Mouse (Mus musculus): ENCODE data around the gene Tppp2. TPM values are rescaled to one million over a fixed set of nuclear protein-coding genes. Genes with fewer than 3 reads are reported as not detected.

The Tppp2 gene
- polyA plus RNA-seq (2014; fragmentation: Nextera tagmentation; extraction: Ambion mirVana), result not detected in 2 replicates

DNA sequence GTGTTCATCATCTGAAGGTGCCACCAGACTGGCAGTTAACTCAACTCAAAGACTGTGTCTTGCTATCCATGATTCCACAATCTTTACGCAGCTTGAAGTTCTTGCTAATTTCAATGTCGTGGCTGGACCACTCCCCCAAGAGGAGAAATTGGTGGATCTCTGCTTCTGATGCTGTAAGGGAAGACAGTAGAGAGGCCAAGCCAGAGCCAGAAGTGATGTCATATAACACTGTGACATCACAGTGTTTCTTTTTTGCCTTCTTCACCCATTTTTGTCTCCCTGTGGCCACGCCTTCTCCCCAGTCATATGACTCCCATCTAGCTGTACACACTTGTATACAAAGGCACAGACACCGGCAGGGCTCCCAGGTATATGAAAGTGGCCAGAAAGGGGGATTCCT, at the start of gene Tppp2:
Gene Tppp2 (plus strand): TSS at position 301 of the 400 bp plus-strand sequence.
- no peak for ATAC-seq (ENCODE audit: low read depth)
- no peak within 1 kb of the TSS for H3K4me3 ChIP-seq (ENCODE audit: low read depth, low read length)
- 91% methylated on average over 4 of the region's 4 CpGs for WGBS

DNA sequence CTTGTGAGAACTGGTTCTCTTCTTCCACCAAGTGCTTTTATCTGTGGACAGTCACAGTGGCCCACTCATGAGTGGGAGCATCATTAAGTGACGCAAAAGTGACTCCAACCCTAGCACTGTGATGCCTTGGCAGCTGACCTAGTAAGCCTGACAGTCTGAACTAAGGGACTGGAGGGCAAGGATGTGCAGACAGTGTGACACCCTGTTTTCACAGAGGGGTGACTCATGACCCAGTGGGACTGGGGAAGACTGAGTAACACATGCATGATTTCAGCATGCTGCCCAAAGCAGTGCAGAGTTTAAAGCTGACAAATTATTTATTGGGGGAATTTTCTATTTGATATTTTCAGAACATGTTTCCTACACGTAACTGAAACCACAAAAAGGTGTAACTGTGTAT, 47.5 kb upstream of the Tppp2 start:
- H3K9ac ChIP-seq (replicated peaks; ENCODE audit: low read depth, low read length), result no peak overlapping the region
- no peak overlapping the region for H3K4me2 ChIP-seq (ENCODE audit: low read depth, low read length)
- H3K36me3 ChIP-seq (ENCODE audit: control insufficient read depth, insufficient read depth, low read length), result no peaks in the 10 kb centered on the region
- 81% methylated on average over 2 of the region's 2 CpGs for WGBS
- H3K4me3 ChIP-seq (ENCODE audit: low read depth, low read length), result no peak overlapping the region
- H3K4me1 ChIP-seq (ENCODE audit: control insufficient read depth, insufficient read depth, low read length), result no peaks in the 10 kb centered on the region
- no peak for ATAC-seq (ENCODE audit: low read depth)
- no peaks in the 10 kb centered on the region for H3K27me3 ChIP-seq (ENCODE audit: control insufficient read depth, insufficient read depth, low read length)
- H3K27ac ChIP-seq (ENCODE audit: low read depth, low read length), result no peak overlapping the region
- H3K9me3 ChIP-seq (ENCODE audit: control insufficient read depth, low read length), result no peaks in the 10 kb centered on the region

More for the DNA sequence above, at the start of gene Tppp2:
- H3K9ac ChIP-seq (replicated peaks; ENCODE audit: low read depth, low read length), result no peak within 1 kb of the TSS
- no peak within 1 kb of the TSS for H3K4me2 ChIP-seq (ENCODE audit: low read depth, low read length)
- H3K27me3 ChIP-seq (ENCODE audit: control insufficient read depth, insufficient read depth, low read length), result no peaks in the 10 kb centered on the region
- no peaks in the 10 kb centered on the region for H3K9me3 ChIP-seq (ENCODE audit: control insufficient read depth, low read length)
- H3K36me3 ChIP-seq (ENCODE audit: control insufficient read depth, insufficient read depth, low read length), result no peaks in the 10 kb centered on the region
- H3K4me1 ChIP-seq (ENCODE audit: control insufficient read depth, insufficient read depth, low read length), result no peaks in the 10 kb centered on the region
- H3K27ac ChIP-seq (ENCODE audit: low read depth, low read length), result no peak within 1 kb of the TSS

DNA sequence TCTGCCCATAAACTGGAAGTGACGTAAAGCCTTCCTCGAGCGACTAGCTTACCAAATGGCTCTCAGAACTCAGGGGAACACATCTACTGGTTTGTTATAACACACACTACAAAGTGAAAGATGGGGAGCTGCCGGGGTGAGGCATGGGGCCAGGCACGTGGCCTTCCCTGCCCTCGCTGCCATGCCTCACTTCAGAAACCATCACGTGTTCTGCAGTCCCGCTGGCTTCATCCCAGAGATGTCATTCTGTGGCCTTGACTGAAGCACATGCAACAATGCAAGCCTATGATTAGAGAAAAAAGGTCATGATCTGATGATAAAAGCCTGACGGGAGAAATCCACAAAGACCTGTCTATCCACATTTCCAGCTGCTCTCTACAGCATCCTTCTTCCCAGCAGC, 46.5 kb upstream of the Tppp2 start:
- no peak for ATAC-seq (ENCODE audit: low read depth)
- 80% methylated on average over 9 of the region's 9 CpGs for WGBS

DNA sequence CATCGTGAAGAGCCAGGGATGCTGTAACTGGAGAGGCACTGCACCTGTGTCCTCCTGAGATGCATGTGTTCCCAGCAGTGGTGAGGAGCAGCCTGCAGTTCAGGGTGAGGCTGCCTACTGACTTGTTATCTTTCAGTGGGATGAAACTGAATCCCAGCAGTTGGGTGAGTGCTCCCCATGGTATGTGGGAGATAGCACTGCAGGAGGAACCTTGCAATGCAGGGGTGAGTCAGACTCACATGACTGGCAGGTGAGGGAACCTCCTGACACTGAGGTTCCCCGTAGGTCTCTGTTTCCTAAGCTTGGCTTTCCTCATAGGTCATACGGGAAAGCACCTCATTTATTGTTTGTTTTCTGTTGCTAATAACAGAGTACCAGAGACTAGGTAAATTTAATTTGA, 40.7 kb upstream of the Tppp2 start:
- H3K9ac ChIP-seq (replicated peaks; ENCODE audit: low read depth, low read length), result no peak overlapping the region
- no peaks in the 10 kb centered on the region for H3K27me3 ChIP-seq (ENCODE audit: control insufficient read depth, insufficient read depth, low read length)
- no peak overlapping the region for H3K4me2 ChIP-seq (ENCODE audit: low read depth, low read length)
- H3K4me3 ChIP-seq (ENCODE audit: low read depth, low read length), result no peak overlapping the region
- WGBS, result 87% methylated on average over 3 of the region's 3 CpGs
- no peaks in the 10 kb centered on the region for H3K36me3 ChIP-seq (ENCODE audit: control insufficient read depth, insufficient read depth, low read length)
- no peak for ATAC-seq (ENCODE audit: low read depth)
- no peak overlapping the region for H3K27ac ChIP-seq (ENCODE audit: low read depth, low read length)
- H3K4me1 ChIP-seq (ENCODE audit: control insufficient read depth, insufficient read depth, low read length), result no peaks in the 10 kb centered on the region
- H3K9me3 ChIP-seq (ENCODE audit: control insufficient read depth, low read length), result no peaks in the 10 kb centered on the region

More for the DNA sequence above, 46.5 kb upstream of the Tppp2 start:
- Histone ChIP-seq H3K4me3 (ENCODE audit: low read depth, low read length) (no peak overlapping the region), H3K27me3 (ENCODE audit: control insufficient read depth, insufficient read depth, low read length) (no peaks in the 10 kb centered on the region), H3K4me2 (ENCODE audit: low read depth, low read length) (no peak overlapping the region), H3K9me3 (ENCODE audit: control insufficient read depth, low read length) (no peaks in the 10 kb centered on the region), H3K9ac (replicated peaks; ENCODE audit: low read depth, low read length) (no peak overlapping the region), H3K36me3 (ENCODE audit: control insufficient read depth, insufficient read depth, low read length) (no peaks in the 10 kb centered on the region), H3K4me1 (ENCODE audit: control insufficient read depth, insufficient read depth, low read length) (no peaks in the 10 kb centered on the region), H3K27ac (ENCODE audit: low read depth, low read length) (no peak overlapping the region)

DNA sequence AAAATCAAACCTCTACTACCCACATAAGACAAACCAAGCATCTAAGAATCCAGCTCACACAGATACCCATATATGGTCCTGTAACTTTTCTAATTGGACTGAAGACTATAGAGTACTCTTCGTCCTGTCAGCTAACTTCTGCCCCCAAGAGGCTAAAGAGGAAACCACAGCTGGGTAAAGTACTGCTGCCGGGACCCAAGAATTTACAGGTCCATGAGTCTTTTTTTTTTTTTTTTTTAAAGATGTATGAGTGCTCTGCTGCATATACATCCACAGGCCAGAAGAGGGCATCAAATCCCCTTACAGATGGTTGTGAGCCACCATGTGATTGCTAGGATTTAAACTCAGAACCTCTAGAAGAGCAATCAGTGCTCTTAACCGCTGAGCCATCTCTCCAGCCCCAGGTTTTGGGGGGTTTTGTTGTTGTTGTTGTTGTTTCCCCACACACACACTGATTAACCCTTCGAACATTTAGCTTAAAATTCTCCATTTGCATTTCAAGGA, 34.6 kb upstream of the Tppp2 start:
- no peaks in the 10 kb centered on the region for H3K27me3 ChIP-seq (ENCODE audit: control insufficient read depth, insufficient read depth, low read length)
- peak; percentile 25 for ATAC-seq (ENCODE audit: low read depth)
- peak overlapping the region; percentile 76; the same call in 1 of the 2 replicates for H3K27ac ChIP-seq (ENCODE audit: low read depth, low read length)
- H3K36me3 ChIP-seq (ENCODE audit: control insufficient read depth, insufficient read depth, low read length), result peaks cover 2% of the 10 kb centered on the region
- H3K4me1 ChIP-seq (ENCODE audit: control insufficient read depth, insufficient read depth, low read length), result peaks cover 12% of the 10 kb centered on the region
- H3K4me2 ChIP-seq (ENCODE audit: low read depth, low read length), result peak overlapping the region; percentile 78
- H3K9me3 ChIP-seq (ENCODE audit: control insufficient read depth, low read length), result no peaks in the 10 kb centered on the region
- WGBS, result under 1% methylated on average over 4 of the region's 4 CpGs
- H3K4me3 ChIP-seq (ENCODE audit: low read depth, low read length), result peak overlapping the region; percentile 63
- no peak overlapping the region; the same call in 1 of the 2 replicates for H3K9ac ChIP-seq (replicated peaks; ENCODE audit: low read depth, low read length)

DNA sequence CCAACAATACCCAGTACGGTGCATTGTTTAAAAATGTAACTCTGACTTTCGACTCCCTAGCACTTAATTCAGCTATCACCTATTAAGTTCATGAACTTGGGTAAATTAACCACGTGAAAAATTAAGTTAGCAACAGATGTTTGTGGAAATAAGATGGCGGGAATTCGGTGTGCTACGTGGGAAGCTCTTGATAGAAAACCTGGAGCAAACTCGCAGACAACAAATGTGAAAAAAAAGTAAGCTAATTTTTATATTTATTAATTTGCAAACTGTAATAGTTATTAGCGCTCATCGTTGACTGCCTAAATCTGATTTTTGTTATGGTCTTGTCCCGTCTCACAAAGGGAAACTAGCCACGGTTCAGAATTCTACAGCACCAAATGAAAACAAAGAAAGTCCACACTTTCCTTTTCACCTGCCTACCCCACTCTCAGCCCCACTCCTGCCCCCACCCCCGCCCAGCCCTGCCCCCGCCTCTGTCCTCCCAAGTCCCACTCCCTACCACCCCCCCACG, 34.1 kb upstream of the Tppp2 start:
- peak overlapping the region; percentile 76 for H3K27ac ChIP-seq (ENCODE audit: low read depth, low read length)
- peak overlapping the region; percentile 16; the same call in 1 of the 2 replicates for H3K9ac ChIP-seq (replicated peaks; ENCODE audit: low read depth, low read length)
- no peaks in the 10 kb centered on the region for H3K27me3 ChIP-seq (ENCODE audit: control insufficient read depth, insufficient read depth, low read length)
- 2% methylated on average over 14 of the region's 14 CpGs for WGBS
- H3K36me3 ChIP-seq (ENCODE audit: control insufficient read depth, insufficient read depth, low read length), result peaks cover 7% of the 10 kb centered on the region
- H3K4me2 ChIP-seq (ENCODE audit: low read depth, low read length), result peak overlapping the region; percentile 78
- peaks cover 12% of the 10 kb centered on the region for H3K4me1 ChIP-seq (ENCODE audit: control insufficient read depth, insufficient read depth, low read length)
- no peaks in the 10 kb centered on the region for H3K9me3 ChIP-seq (ENCODE audit: control insufficient read depth, low read length)
- peak overlapping the region; percentile 63 for H3K4me3 ChIP-seq (ENCODE audit: low read depth, low read length)
- peak; percentile 50 for ATAC-seq (ENCODE audit: low read depth)

DNA sequence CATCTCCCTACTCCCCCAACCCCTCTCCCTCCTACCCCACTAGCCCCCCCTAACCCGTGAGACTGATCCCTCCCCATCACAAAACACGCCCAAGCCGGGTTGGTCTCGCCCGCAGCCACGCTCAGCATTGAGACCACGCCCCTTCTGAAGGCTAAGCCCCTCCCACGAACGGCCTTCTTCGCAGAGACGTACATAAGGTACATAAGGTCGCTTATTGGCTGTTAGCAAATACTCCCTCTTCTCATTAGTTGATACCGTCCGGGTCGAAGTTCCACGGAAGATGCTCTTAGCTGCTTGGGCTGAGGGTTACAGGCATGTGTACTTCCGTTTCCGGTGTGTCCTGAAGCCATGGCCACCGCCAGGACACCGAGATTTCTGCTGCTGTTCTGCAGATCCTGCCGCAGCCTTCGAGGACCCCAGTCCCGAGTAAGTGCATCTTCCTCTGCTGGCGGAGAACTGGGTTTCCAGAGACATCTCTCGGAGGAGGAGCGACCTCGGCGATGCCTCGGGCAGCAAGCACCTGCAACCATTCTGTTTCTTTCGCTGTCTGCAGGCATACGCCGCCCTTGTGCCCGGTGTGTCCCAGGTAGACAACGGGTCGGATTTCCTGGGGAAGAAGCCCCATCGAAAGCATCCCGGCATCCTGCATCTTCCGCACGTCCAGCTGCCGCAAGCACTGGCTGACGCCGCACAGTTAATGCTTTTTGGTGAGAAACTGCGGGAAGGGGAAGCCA, 33.5 kb upstream of the Tppp2 start, which contains the start of gene Mettl17:
Gene Mettl17 (plus strand): TSS at position 245 of the 734 bp plus-strand sequence.
- peaks cover 14% of the 10 kb centered on the region for H3K36me3 ChIP-seq (ENCODE audit: control insufficient read depth, insufficient read depth, low read length)
- ATAC-seq (ENCODE audit: low read depth), result peak; percentile 99

DNA sequence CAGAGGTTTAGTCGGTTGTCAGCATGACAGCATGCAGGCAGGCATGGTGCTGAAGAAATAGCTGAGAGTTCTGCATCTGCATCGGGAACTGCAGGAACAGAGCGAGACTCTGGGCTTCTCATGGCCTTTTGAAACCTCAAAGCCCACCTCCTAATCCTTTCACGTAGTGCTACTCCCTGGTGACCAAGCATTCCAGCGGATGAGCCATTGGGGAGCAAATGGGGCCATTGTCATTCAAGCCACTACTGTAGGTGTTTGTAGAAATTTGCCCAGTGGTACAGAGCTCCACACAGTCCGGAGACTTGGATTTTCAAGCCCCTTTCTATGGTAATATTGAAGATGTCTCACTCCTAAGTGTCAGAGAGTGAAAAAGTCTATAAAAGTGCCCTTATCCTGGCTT, 32.2 kb upstream of the Tppp2 start:
- Histone ChIP-seq H3K36me3 (ENCODE audit: control insufficient read depth, insufficient read depth, low read length) (peaks cover 26% of the 10 kb centered on the region), H3K9ac (replicated peaks; ENCODE audit: low read depth, low read length) (0 out of 2 replicates have a peak overlapping the region, but pooled peaks have one; percentile 11), H3K27me3 (ENCODE audit: control insufficient read depth, insufficient read depth, low read length) (no peaks in the 10 kb centered on the region), H3K4me1 (ENCODE audit: control insufficient read depth, insufficient read depth, low read length) (peaks cover 12% of the 10 kb centered on the region), H3K9me3 (ENCODE audit: control insufficient read depth, low read length) (no peaks in the 10 kb centered on the region), H3K27ac (ENCODE audit: low read depth, low read length) (no peak overlapping the region), H3K4me3 (ENCODE audit: low read depth, low read length) (peak overlapping the region; percentile 63), H3K4me2 (ENCODE audit: low read depth, low read length) (peak overlapping the region; percentile 78)
- no peak for ATAC-seq (ENCODE audit: low read depth)
- WGBS, result 54% methylated on average over 6 of the region's 6 CpGs

More for the DNA sequence above, 33.5 kb upstream of the Tppp2 start, which contains the start of gene Mettl17:
- peak within 1 kb of the TSS; percentile 78 for H3K4me2 ChIP-seq (ENCODE audit: low read depth, low read length)
- WGBS, result under 1% methylated on average over 43 of the region's 43 CpGs
- H3K9me3 ChIP-seq (ENCODE audit: control insufficient read depth, low read length), result no peaks in the 10 kb centered on the region
- H3K9ac ChIP-seq (replicated peaks; ENCODE audit: low read depth, low read length), result peak within 1 kb of the TSS; percentile 78
- H3K27ac ChIP-seq (ENCODE audit: low read depth, low read length), result peak within 1 kb of the TSS; percentile 76
- H3K4me1 ChIP-seq (ENCODE audit: control insufficient read depth, insufficient read depth, low read length), result peaks cover 12% of the 10 kb centered on the region
- peak within 1 kb of the TSS; percentile 63 for H3K4me3 ChIP-seq (ENCODE audit: low read depth, low read length)
- no peaks in the 10 kb centered on the region for H3K27me3 ChIP-seq (ENCODE audit: control insufficient read depth, insufficient read depth, low read length)

DNA sequence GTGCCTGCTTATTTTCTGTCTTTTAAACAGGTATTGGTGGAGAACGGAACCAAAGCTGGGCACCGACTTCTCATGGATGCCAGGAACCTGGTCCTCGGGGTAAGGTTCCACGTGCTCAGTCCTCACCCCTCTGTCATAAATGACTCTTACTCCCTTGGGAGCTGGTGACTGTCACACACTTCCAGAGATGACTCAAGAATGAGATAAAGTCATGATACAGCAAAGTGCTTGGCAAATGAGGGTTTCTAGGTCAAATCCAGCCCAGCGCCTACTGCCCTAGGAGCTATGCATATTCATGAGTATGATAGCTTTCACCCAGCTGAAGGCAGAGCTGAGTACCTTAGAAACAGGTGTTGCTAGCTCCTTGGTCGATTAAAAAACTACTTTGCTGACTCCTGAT, 28.4 kb upstream of the Tppp2 start:
- H3K4me3 ChIP-seq (ENCODE audit: low read depth, low read length), result no peak overlapping the region
- H3K27ac ChIP-seq (ENCODE audit: low read depth, low read length), result no peak overlapping the region
- H3K4me1 ChIP-seq (ENCODE audit: control insufficient read depth, insufficient read depth, low read length), result peaks cover 12% of the 10 kb centered on the region
- H3K9me3 ChIP-seq (ENCODE audit: control insufficient read depth, low read length), result no peaks in the 10 kb centered on the region
- 84% methylated on average over 6 of the region's 6 CpGs for WGBS
- no peak for ATAC-seq (ENCODE audit: low read depth)
- H3K36me3 ChIP-seq (ENCODE audit: control insufficient read depth, insufficient read depth, low read length), result peaks cover 42% of the 10 kb centered on the region
- no peak overlapping the region for H3K4me2 ChIP-seq (ENCODE audit: low read depth, low read length)
- no peaks in the 10 kb centered on the region for H3K27me3 ChIP-seq (ENCODE audit: control insufficient read depth, insufficient read depth, low read length)
- H3K9ac ChIP-seq (replicated peaks; ENCODE audit: low read depth, low read length), result no peak overlapping the region

Data from neural tube, embryonic 14.5 days (tissue).